Mouse (Mus musculus) adrenal gland, postnatal 25 days (tissue): Measurements from ENCODE around the gene Mier2. TPM values are rescaled to one million over a fixed set of nuclear protein-coding genes. Genes with fewer than 3 reads are reported as not detected.

Experiments
- DNase-seq: peaks from one replicate; pipeline ENCODE4 v3.0.0; 2021; ENCODE audit warnings: mixed read lengths
- long read RNA-seq: library from polyadenylated mRNA; stranded (forward); transcript quantifications from one replicate; pipeline ENCODE4 v2.0.0, GENCODE M21; 2021
- total RNA-seq: library from RNA; stranded (reverse); gene quantifications from 2 replicates; pipeline ENCODE4 v1.2.3, GENCODE M21; 2021

The Mier2 gene
- 33.6 and 46.1 TPM in 2 replicates for total RNA-seq
- long read RNA-seq, transcript Mier2-203 (14 exons, 2,676 nt), result major isoform, 10 of 29 reads
- long read RNA-seq, partial matches to known transcripts, result 6 of 29 reads
- long read RNA-seq, other reads (novel, unspliced or antisense), result 13 of 29 reads

- DNase-seq, result peak; percentile 88
Measured at GRCm38 (mm10) chr10:79554330-79555237, at the start of gene Mier2. Mier2 (minus strand) TSS chr10:79555199.

GRCm38 (mm10) chr10:79597936-79598230 is 42.9 kb upstream of the Mier2 start:
- no peak for DNase-seq

GRCm38 (mm10) chr10:79597051-79597935 is 42.3 kb upstream of the Mier2 start:
- no peak for DNase-seq

- DNase-seq, result no peak
Measured at GRCm38 (mm10) chr10:79595590-79595929, 40.6 kb upstream of the Mier2 start.

GRCm38 (mm10) chr10:79594872-79595589 is 40.0 kb upstream of the Mier2 start:
- DNase-seq, result peak; percentile 40

- no peak for DNase-seq
Measured at GRCm38 (mm10) chr10:79594111-79594510, 39.1 kb upstream of the Mier2 start.

- no peak for DNase-seq
Measured at GRCm38 (mm10) chr10:79590702-79591101, 35.7 kb upstream of the Mier2 start.

GRCm38 (mm10) chr10:79587752-79588126 is 32.7 kb upstream of the Mier2 start:
- no peak for DNase-seq

- DNase-seq, result no peak
Measured at GRCm38 (mm10) chr10:79587061-79587751, 32.2 kb upstream of the Mier2 start, which contains the start of gene Theg. Theg (minus strand) TSS chr10:79587331.

- no peak for DNase-seq
Measured at GRCm38 (mm10) chr10:79586243-79586642, 31.2 kb upstream of the Mier2 start.

GRCm38 (mm10) chr10:79585723-79586122 is 30.7 kb upstream of the Mier2 start:
- DNase-seq, result no peak

- DNase-seq, result no peak
Measured at GRCm38 (mm10) chr10:79585136-79585535, 30.1 kb upstream of the Mier2 start.

GRCm38 (mm10) chr10:79584426-79584825 is 29.4 kb upstream of the Mier2 start:
- DNase-seq, result no peak

- no peak for DNase-seq
Measured at GRCm38 (mm10) chr10:79584021-79584420, 29.0 kb upstream of the Mier2 start.

- no peak for DNase-seq
Measured at GRCm38 (mm10) chr10:79581501-79581900, 26.5 kb upstream of the Mier2 start.

- peak; percentile 31 for DNase-seq
Measured at GRCm38 (mm10) chr10:79580811-79581210, 25.8 kb upstream of the Mier2 start.

GRCm38 (mm10) chr10:79580356-79580755 is 25.4 kb upstream of the Mier2 start:
- no peak for DNase-seq

- no peak for DNase-seq
Measured at GRCm38 (mm10) chr10:79579781-79580180, 24.8 kb upstream of the Mier2 start.

- DNase-seq, result no peak
Measured at GRCm38 (mm10) chr10:79578891-79579290, 23.9 kb upstream of the Mier2 start.

GRCm38 (mm10) chr10:79578276-79578675 is 23.3 kb upstream of the Mier2 start:
- DNase-seq, result no peak

GRCm38 (mm10) chr10:79577376-79577775 is 22.4 kb upstream of the Mier2 start:
- DNase-seq, result no peak

GRCm38 (mm10) chr10:79575754-79576153 is 20.8 kb upstream of the Mier2 start:
- DNase-seq, result no peak
